Mouse (Mus musculus) thymus, postnatal 14 days (tissue): ENCODE data around the gene Lhfpl4.

Experiments used
- DNase-seq: peaks from one replicate; pipeline ENCODE4 v3.0.0; 2021

Gene Lhfpl4

GRCm38 (mm10) chr6:113194841-113195595, at the start of gene Lhfpl4:
Gene Lhfpl4 (minus strand): TSS chr6:113195384.
- DNase-seq = no peak

- no peak for DNase-seq
Measured at GRCm38 (mm10) chr6:113242753-113243152, 47.6 kb upstream of the Lhfpl4 start.

GRCm38 (mm10) chr6:113238442-113238841, 43.3 kb upstream of the Lhfpl4 start:
- DNase-seq = peak; percentile 15

GRCm38 (mm10) chr6:113237542-113238270, 42.5 kb upstream of the Lhfpl4 start, which contains the start of gene Mtmr14:
Gene Mtmr14 (plus strand): TSS chr6:113237843.
- DNase-seq = peak; percentile 100

GRCm38 (mm10) chr6:113235141-113235540, 40.0 kb upstream of the Lhfpl4 start:
- DNase-seq = no peak

GRCm38 (mm10) chr6:113226705-113227104, 31.5 kb upstream of the Lhfpl4 start:
- DNase-seq = no peak

- DNase-seq = no peak
Measured at GRCm38 (mm10) chr6:113225798-113226197, 30.6 kb upstream of the Lhfpl4 start.

GRCm38 (mm10) chr6:113216280-113216679, 21.1 kb upstream of the Lhfpl4 start:
- DNase-seq = no peak

GRCm38 (mm10) chr6:113195596-113195992, 410 bp upstream of the Lhfpl4 start:
- no peak for DNase-seq

GRCm38 (mm10) chr6:113194517-113194840, 705 bp downstream of the Lhfpl4 start:
- DNase-seq = no peak

- DNase-seq = peak; percentile 16
Measured at GRCm38 (mm10) chr6:113193765-113194460, 1.3 kb downstream of the Lhfpl4 start.

GRCm38 (mm10) chr6:113184866-113185525, 10.2 kb downstream of the Lhfpl4 start:
- no peak for DNase-seq

GRCm38 (mm10) chr6:113184163-113184562, 11.0 kb downstream of the Lhfpl4 start:
- DNase-seq = no peak

GRCm38 (mm10) chr6:113179195-113179733, 15.9 kb downstream of the Lhfpl4 start:
- DNase-seq = no peak

GRCm38 (mm10) chr6:113178286-113179194, 16.6 kb downstream of the Lhfpl4 start:
- no peak for DNase-seq

- no peak for DNase-seq
Measured at GRCm38 (mm10) chr6:113176613-113177012, 18.6 kb downstream of the Lhfpl4 start.

GRCm38 (mm10) chr6:113175469-113175868, 19.7 kb downstream of the Lhfpl4 start:
- no peak for DNase-seq

GRCm38 (mm10) chr6:113172568-113172967, 22.6 kb downstream of the Lhfpl4 start:
- peak; percentile 64 for DNase-seq

- no peak for DNase-seq
Measured at GRCm38 (mm10) chr6:113172011-113172410, 23.2 kb downstream of the Lhfpl4 start.

- no peak for DNase-seq
Measured at GRCm38 (mm10) chr6:113170651-113171050, 24.5 kb downstream of the Lhfpl4 start.

- no peak for DNase-seq
Measured at GRCm38 (mm10) chr6:113169852-113170251, 25.3 kb downstream of the Lhfpl4 start.
